Mouse (Mus musculus) liver, embryonic 14.5 days (tissue): ENCODE results near the gene Padi1.

ENCODE experiments used
- CTCF ChIP-seq: IDR thresholded peaks from 2 replicates; pipeline ENCODE4 v1.5.1; 2016; ENCODE audit warnings: antibody characterized with exemption, low read depth, control low read depth
- EP300 ChIP-seq: IDR thresholded peaks from 2 replicates; pipeline ENCODE4 v1.6.1; 2016; ENCODE audit warnings: antibody characterized with exemption, low read depth

DNA sequence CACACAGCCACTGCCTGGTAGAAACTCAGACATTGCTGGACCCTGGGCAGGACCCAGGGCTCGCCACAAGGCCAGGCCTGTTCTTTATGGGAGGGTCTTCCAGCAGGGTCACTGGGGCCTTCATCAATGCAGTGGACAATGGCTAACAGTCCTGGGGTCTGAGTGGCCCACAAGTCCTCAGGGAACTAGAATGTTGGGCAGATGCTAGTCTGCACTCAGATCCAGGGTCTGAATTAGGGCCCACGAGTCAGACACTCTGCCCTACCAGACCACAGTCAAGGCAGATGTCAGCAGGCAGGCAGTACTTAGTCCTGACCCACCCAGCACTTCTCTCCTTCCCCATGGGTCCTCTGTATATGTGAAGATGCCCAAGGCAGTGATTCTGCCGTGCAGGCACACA is 25.8 kb upstream of the Padi1 start:
- no peak for TF ChIP-seq EP300
- no peak for TF ChIP-seq CTCF
